In the genomic region with DNA sequence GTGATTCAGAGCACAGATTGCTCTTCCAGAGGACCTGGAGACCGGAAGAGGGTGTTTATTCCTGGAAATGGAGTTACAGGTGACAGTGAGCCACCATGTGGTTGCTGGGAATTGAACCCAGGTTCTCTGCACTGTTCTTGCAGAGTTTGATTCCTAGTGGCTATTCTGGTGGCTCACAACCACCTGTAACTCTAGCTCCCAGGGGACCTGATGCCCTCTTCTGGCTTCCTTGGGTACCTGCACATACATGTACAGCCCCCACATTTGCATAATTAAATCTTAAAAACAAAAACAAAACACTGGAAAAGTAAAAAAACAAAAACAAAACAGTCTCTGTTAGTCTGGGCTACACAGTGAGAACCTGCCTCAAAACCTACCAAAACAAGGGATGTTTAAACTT, we compare ENCODE assay signal across 18 mouse cellular contexts. TPM values are rescaled to one million over a fixed set of nuclear protein-coding genes. Genes with fewer than 3 reads are reported as not detected.
DNase-seq lines count a peak whose midpoint lies in the region; ATAC-seq and TF ChIP-seq lines count a peak whose summit lies in the region.
"Had no signal": no experiment of that assay in that cellular context is flagged by ENCODE, and none has a peak within 500 bp of the region (broad histone marks: within the 10 kb centered on the region; RNA-seq: fewer than 3 reads in every experiment).

No protein-coding gene starts in this region.

- no peak overlapping the region for H3K4me3 ChIP-seq in intestine, postnatal 0 days (ENCODE audit: low read depth, low read length)
- H3K4me3 ChIP-seq in intestine, embryonic 16.5 days (ENCODE audit: low read length), result no peak overlapping the region
- H3K4me3 ChIP-seq in CH12.LX (replicated peaks in 1 of 3; ENCODE audit: low read depth in 2 of 3, low read length in 2 of 3, poor library complexity in 1 of 3), result no peak overlapping the region
- H3K4me3 ChIP-seq in hindbrain, embryonic 12.5 days, result no peak overlapping the region
- H3K4me3 ChIP-seq: heart, embryonic 10.5 days; intestine, embryonic 15.5 days; limb, embryonic 12.5 days; liver, embryonic 15.5 days; midbrain, embryonic 15.5 days had no signal

- no peak overlapping the region for H3K9ac ChIP-seq in intestine, postnatal 0 days (ENCODE audit: low read depth, low read length)
- no peak overlapping the region for H3K9ac ChIP-seq in intestine, embryonic 16.5 days (ENCODE audit: low read depth, low read length)
- H3K9ac ChIP-seq in CH12.LX (ENCODE audit: insufficient read depth, low read depth), result no peak overlapping the region
- no peak overlapping the region for H3K9ac ChIP-seq in hindbrain, embryonic 12.5 days
- H3K9ac ChIP-seq: intestine, embryonic 15.5 days; limb, embryonic 12.5 days; liver, embryonic 15.5 days; midbrain, embryonic 15.5 days had no signal

- H3K4me1 ChIP-seq in intestine, postnatal 0 days (replicated peaks; ENCODE audit: control insufficient read depth, insufficient read depth, low read length), result no peaks in the 10 kb centered on the region; the same call in 1 of the 2 replicates
- peaks cover 10% of the 10 kb centered on the region for H3K4me1 ChIP-seq in intestine, embryonic 16.5 days (ENCODE audit: control insufficient read depth, insufficient read depth, low read length)
- peaks cover 0 to 7% of the 10 kb centered on the region in 2 experiments; a peak in 1 of 4 replicates for H3K4me1 ChIP-seq in CH12.LX (ENCODE audit: control insufficient read depth in 1 of 2, insufficient read depth in 2 of 2)
- peaks cover 19% of the 10 kb centered on the region for H3K4me1 ChIP-seq in hindbrain, embryonic 12.5 days

- TF ChIP-seq CTCF in intestine, postnatal 0 days (IDR thresholded peaks at IDR 0.05; ENCODE audit: low read depth), result peak; percentile 57
- TF ChIP-seq CTCF in CH12.LX (conservative IDR thresholded peaks at IDR 0.05 in 1 of 2, IDR thresholded peaks at IDR 0.05 in 1 of 2; ENCODE audit: low read depth in 2 of 2, low read length in 2 of 2), result peak in 1 of 2 experiments; percentile 44; a peak in 2 of 4 replicates

- no peaks in the 10 kb centered on the region for H3K9me3 ChIP-seq in intestine, postnatal 0 days (ENCODE audit: control insufficient read depth)
- no peaks in the 10 kb centered on the region for H3K9me3 ChIP-seq in intestine, embryonic 16.5 days (ENCODE audit: control insufficient read depth, low read length)
- H3K9me3 ChIP-seq in CH12.LX (replicated peaks; ENCODE audit: low read length), result peaks cover 17% of the 10 kb centered on the region
- H3K9me3 ChIP-seq in hindbrain, embryonic 12.5 days (replicated peaks), result no peaks in the 10 kb centered on the region
- H3K9me3 ChIP-seq: heart, embryonic 10.5 days; intestine, embryonic 15.5 days; limb, embryonic 12.5 days; liver, embryonic 15.5 days; midbrain, embryonic 15.5 days had no signal

- H3K36me3 ChIP-seq in intestine, postnatal 0 days (ENCODE audit: control insufficient read depth, insufficient read depth), result no peaks in the 10 kb centered on the region
- H3K36me3 ChIP-seq in intestine, embryonic 16.5 days (ENCODE audit: control insufficient read depth, insufficient read depth, low read length), result no peaks in the 10 kb centered on the region
- H3K36me3 ChIP-seq in CH12.LX (replicated peaks in 1 of 2; ENCODE audit: control insufficient read depth in 1 of 2, insufficient read depth in 1 of 2, low read length in 1 of 2), result no peaks in the 10 kb centered on the region
- H3K36me3 ChIP-seq in hindbrain, embryonic 12.5 days, result no peaks in the 10 kb centered on the region
- H3K36me3 ChIP-seq: heart, embryonic 10.5 days; intestine, embryonic 15.5 days; limb, embryonic 12.5 days; liver, embryonic 15.5 days; midbrain, embryonic 15.5 days had no signal

- H3K27me3 ChIP-seq in intestine, postnatal 0 days (replicated peaks; ENCODE audit: control insufficient read depth, insufficient read depth, low read length), result peaks cover 38% of the 10 kb centered on the region
- H3K27me3 ChIP-seq in intestine, embryonic 16.5 days (replicated peaks; ENCODE audit: control insufficient read depth, insufficient read depth, low read length), result peaks cover 37% of the 10 kb centered on the region
- peaks cover 4% of the 10 kb centered on the region for H3K27me3 ChIP-seq in CH12.LX (replicated peaks)
- H3K27me3 ChIP-seq in hindbrain, embryonic 12.5 days, result peaks cover 51% of the 10 kb centered on the region

- no peak for ATAC-seq in intestine, postnatal 0 days
- no peak for ATAC-seq in intestine, embryonic 16.5 days
- ATAC-seq in hindbrain, embryonic 12.5 days (ENCODE audit: low FRiP score), result no peak
- ATAC-seq: intestine, embryonic 15.5 days; midbrain, embryonic 15.5 days had no signal

- DNase-seq in lung, postnatal 36 days, result peak; percentile 5
- DNase-seq in lung, postnatal 4 days, result no peak
- DNase-seq in CH12.LX (ENCODE audit: extremely low read depth), result no peak
- DNase-seq in R1 (ENCODE audit: low read depth, low spot score), result peak; percentile 63
- no peak for DNase-seq in gastrocnemius, postnatal 10 days
- DNase-seq: adrenal gland, postnatal 25 days; cerebellum, adult 9-11 months; gastrocnemius, postnatal 25 days; heart, postnatal 4 days; right cerebral cortex, postnatal 25 days had no signal

- TF ChIP-seq POLR2A in CH12.LX (IDR thresholded peaks at IDR 0.05; ENCODE audit: low read depth, low read length), result no peak

- WGBS in intestine, postnatal 0 days, result 50% methylated on average over 1 of the region's 1 CpGs
- whole genome bisulfite sequencing in intestine, embryonic 16.5 days, result 64% methylated on average over 1 of the region's 1 CpGs
- WGBS in hindbrain, embryonic 12.5 days, result 82% methylated on average over 1 of the region's 1 CpGs

- H3K27ac ChIP-seq in intestine, postnatal 0 days (ENCODE audit: low read depth, low read length), result no peak overlapping the region
- H3K27ac ChIP-seq in intestine, embryonic 16.5 days (ENCODE audit: low read length), result no peak overlapping the region
- no peak overlapping the region for H3K27ac ChIP-seq in CH12.LX (ENCODE audit: insufficient read depth, low read depth)
- no peak overlapping the region for H3K27ac ChIP-seq in hindbrain, embryonic 12.5 days
- H3K27ac ChIP-seq: heart, embryonic 10.5 days; intestine, embryonic 15.5 days; limb, embryonic 12.5 days; liver, embryonic 15.5 days; midbrain, embryonic 15.5 days had no signal

- no peaks in the 10 kb centered on the region for H3K79me2 ChIP-seq in CH12.LX (replicated peaks; ENCODE audit: control insufficient read depth, extremely low read depth, insufficient read depth, poor library complexity, severe bottlenecking)

- in situ Hi-C loops in CH12.LX (cut with MboI; ENCODE audit: low pct_ligation_motif_present, low pct_unique_long_range_greater_than_20kb, low sequenced_read_pairs), result no loop called here

- TF ChIP-seq RAD21 in CH12.LX (IDR thresholded peaks at IDR 0.05; ENCODE audit: low read depth, low read length), result no peak; the same call in none of the 2 replicates

- no peak for TF ChIP-seq EP300 in CH12.LX (IDR thresholded peaks at IDR 0.05; ENCODE audit: low read length)

- H3K4me2 ChIP-seq in intestine, postnatal 0 days (replicated peaks; ENCODE audit: low read depth), result no peak overlapping the region
- H3K4me2 ChIP-seq in intestine, embryonic 16.5 days (ENCODE audit: low read depth, low read length), result no peak overlapping the region
- no peak overlapping the region for H3K4me2 ChIP-seq in CH12.LX (ENCODE audit: insufficient read depth, low read depth, poor library complexity, severe bottlenecking)
- H3K4me2 ChIP-seq in hindbrain, embryonic 12.5 days (replicated peaks), result no peak overlapping the region
- H3K4me2 ChIP-seq: intestine, embryonic 15.5 days; limb, embryonic 12.5 days; liver, embryonic 15.5 days; midbrain, embryonic 15.5 days had no signal

- dilution Hi-C loops in CH12.LX (cut with MboI; ENCODE audit: extremely low pct_ligation_motif_present, extremely low pct_unique_long_range_greater_than_20kb, low sequenced_read_pairs), result no loop called here

TF ChIP-seq in CH12.LX, 34 proteins besides CTCF, POLR2A, EP300 and RAD21:
- TF ChIP-seq MAX (IDR thresholded peaks at IDR 0.05; ENCODE audit: low read length) (no peak), SMC3 (IDR thresholded peaks at IDR 0.05; ENCODE audit: low read depth, low read length) (peak; percentile 16; the same call in 1 of the 2 replicates), MYC (IDR thresholded peaks at IDR 0.05; ENCODE audit: low read depth, low read length) (no peak), ETS1 (conservative IDR thresholded peaks at IDR 0.05; ENCODE audit: low read depth, low read length) (no peak), CHD1 (IDR thresholded peaks at IDR 0.05; ENCODE audit: low read depth, low read length) (no peak), TBP (conservative IDR thresholded peaks at IDR 0.05; ENCODE audit: low read depth, low read length) (no peak)

RNA-seq across cellular contexts. Expression of a gene that starts 2.6 kb away (rescaled TPM):
- 5.7 and 5.9 TPM in 2 replicates for polyA plus RNA-seq in intestine, postnatal 0 days (2015; fragmentation: Nextera tagmentation; extraction: Ambion mirVana)
- 5.4 and 6.1 TPM in 2 replicates for polyA plus RNA-seq in intestine, embryonic 16.5 days (2015; fragmentation: Nextera tagmentation; extraction: Ambion mirVana)
- total RNA-seq in CH12.LX (2012; rRNA removed) (not detected in 2 replicates), CH12.LX (2014; rRNA removed) (not detected in 2 replicates)
- polyA plus RNA-seq in CH12.LX (2012; ENCODE audit: insufficient read length, low read depth), result not detected in 2 replicates
- under 1 TPM; 0.05 to 0.20 TPM for total RNA-seq in gastrocnemius, postnatal 10 days (2021)
- 5.3 and 5.6 TPM in 2 replicates for polyA plus RNA-seq in hindbrain, embryonic 12.5 days (2016; fragmentation: Nextera tagmentation; extraction: Ambion mirVana)

Comparison
In these comparisons a context has a peak if more than half of its experiments do, and no peak if none do; other contexts are left out.
1. DNase-seq: peak in lung, postnatal 36 days (single experiment) and R1 (single experiment); none in lung, postnatal 4 days (0 of 2), CH12.LX (single experiment) and gastrocnemius, postnatal 10 days (single experiment).